Mouse (Mus musculus): ENCODE data around the gene Taf6l.

Gene Taf6l

DNA sequence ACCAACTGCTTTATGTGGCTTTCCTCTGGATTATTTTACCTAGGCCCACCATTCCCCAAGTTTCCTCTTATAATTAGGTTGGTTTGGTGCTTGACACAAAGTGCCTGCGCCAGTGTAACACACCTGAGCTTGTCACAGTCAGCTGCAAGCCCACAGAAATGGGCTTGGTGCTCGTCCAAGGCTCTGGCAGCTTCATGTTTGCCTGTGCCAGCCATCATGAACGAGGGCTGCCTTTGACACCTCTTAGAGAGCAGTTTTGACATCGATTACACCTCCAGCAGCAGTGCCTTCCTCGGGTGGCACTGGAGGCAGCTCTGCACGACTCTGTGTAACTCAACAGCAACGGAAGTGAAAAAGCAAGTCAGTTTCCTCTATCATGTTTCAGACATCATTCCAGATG, 4.0 kb upstream of the Taf6l start:
- DNase-seq (ENCODE audit: low spot score), result no peak

DNA sequence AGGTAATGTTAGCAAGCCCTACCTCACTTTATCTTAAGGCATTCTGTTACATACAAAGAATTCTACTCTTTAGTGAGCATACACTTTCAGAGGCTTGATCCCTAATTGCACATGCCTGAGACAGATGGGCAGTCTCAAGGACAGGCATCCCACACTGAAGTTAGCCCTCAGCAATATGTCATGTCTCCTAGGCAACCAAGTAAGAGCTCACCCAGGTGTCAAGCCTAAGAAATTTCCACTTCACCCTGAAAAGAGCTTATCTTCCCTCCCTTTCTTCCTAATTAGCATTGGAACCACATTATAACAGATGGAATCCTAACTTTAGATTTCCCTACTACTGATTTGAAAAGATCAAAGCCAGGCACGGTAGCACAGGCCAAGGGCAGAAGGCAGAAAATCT, 3.0 kb upstream of the Taf6l start:
- no peak for DNase-seq (ENCODE audit: low spot score)

GRCm38 (mm10) chr19:8788521-8788920, 2.3 kb upstream of the Taf6l start:
- no peak for DNase-seq (ENCODE audit: low spot score)

DNA sequence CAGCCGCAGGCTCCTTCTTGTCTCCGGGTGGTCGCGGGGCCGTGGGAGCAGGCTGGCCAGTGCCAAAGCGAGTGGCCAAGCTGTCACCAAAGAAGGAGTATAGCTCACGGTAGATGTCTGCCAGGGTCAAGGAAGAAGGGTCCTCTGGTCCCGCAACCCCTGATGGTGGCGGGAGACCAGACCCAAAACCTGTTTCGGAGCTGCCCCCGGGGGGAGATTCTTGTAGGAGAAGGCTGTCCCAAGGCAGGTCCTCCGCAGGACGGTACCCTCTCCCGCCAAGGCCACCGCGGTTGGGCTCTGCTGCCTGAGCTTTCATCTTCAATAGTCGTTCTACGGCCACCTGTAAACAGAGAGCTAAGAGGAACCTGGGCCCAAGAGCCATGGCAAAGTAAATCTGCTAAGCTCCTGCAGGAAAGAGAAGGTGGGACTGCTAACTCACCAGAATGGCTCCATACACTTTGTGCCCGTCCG, 11.2 kb downstream of the Taf6l start:
- DNase-seq (ENCODE audit: low spot score), result peak; percentile 27

DNA sequence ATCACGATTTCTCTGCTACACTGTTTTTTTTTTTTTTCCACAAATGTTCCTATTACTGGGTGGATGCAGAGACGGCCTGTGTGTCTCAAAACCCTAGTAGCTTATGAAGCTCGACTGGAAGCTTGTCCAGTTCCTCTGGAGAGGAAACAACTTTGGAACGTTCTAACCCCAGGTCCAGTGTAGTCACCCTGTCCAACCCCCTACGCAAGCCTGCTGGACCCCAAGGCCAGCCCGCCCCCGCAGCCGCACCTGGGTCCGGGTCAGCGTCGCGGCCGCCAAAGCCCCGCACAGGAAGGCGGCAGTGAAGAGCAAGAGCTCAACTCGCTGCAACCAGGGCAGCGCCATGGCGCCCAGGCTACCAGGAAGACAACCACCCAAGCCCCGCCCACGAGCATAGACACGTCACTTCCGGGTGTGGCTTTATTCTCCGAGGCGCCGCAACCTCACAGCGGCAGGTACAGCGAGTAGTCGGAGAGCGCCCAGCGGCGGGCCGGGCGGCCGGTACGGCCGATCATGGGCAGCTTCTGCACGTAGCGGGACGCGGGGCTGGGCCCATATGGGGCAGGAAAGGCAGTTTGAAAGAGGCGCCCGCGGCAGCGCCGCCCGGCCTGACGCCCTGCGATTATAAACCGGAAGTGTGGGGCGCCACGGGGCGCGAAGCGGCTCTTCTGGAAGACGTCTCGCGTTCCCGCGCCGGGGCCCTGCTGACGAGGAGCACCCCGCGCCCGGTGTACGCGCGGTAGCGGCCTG, 12.0 kb downstream of the Taf6l start, which contains the start of gene Tmem179b:
Gene Tmem179b, minus strand, starts transcription at position 382 of the 750 bp plus-strand sequence.
- peak; percentile 98 for DNase-seq (ENCODE audit: low spot score)

GRCm38 (mm10) chr19:8773409-8773808, 12.8 kb downstream of the Taf6l start:
- DNase-seq (ENCODE audit: low spot score), result no peak

- DNase-seq (ENCODE audit: low spot score), result no peak
Observed at GRCm38 (mm10) chr19:8772996-8773395, 13.2 kb downstream of the Taf6l start.

- DNase-seq (ENCODE audit: low spot score), result peak; percentile 77
Observed at GRCm38 (mm10) chr19:8770567-8771270, 15.5 kb downstream of the Taf6l start, which contains the start of gene Tmem223. Tmem223 (plus strand) TSS chr19:8770996.

- DNase-seq (ENCODE audit: low spot score), result no peak
Observed at GRCm38 (mm10) chr19:8765562-8765961, 20.7 kb downstream of the Taf6l start.

DNA sequence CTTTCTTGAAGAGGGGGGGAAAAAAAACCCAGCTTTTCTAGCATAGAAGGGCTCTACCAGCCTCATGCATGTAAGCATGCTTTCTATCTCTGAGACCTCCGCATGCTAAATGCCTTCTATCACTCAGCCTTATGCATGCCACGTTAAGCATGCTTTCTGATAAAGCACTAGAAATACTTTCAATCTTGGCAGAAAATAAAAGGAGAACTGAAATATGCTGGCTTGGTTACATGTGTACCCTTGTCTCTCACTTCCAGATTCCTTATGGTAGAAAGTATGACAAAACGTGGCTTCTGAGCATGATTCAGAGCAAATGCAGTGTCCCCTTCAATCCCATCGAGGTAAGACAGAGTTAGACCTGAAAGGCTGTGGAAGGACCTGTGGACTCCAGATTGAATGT, 22.9 kb downstream of the Taf6l start:
- no peak for DNase-seq (ENCODE audit: low spot score)

DNA sequence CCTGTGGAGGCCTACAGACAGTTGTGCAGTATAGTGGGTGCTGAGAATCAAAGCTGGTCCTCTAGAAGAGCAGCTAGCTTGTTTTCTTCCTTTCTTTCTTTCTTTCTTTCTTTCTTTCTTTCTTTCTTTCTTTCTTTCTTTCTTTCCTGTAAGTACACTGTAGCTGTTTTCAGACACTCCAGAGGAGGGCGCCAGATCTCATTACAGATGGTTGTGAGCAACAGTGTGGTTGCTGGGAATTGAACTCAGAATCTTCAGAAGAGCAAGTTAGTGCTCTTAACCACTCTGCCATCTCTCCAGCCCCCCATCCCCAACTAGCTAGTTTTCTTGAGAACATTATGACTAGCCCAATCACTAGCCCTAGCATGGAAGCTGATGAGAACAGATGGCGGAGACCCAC, 25.5 kb downstream of the Taf6l start:
- DNase-seq (ENCODE audit: low spot score), result no peak

DNA sequence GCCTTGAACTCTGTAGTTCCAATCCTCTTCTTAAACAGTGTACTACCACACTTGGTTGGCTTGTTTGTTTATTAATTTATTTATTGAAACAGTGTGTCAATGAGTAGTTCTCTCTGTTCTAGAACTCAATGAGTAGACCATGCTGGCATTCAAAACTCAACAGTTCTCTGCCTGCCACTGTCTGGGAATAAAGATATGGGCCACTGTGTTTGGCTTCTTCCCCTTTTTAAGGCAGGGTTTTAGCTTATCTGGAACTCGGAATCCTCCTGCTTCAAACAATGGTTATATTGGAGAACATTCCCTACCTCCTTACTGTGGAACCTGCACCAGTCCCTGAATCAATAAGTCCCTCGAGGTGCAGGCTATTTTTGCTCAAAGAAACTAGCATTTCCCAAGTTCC, 27.3 kb downstream of the Taf6l start:
- no peak for DNase-seq (ENCODE audit: low spot score)

- no peak for DNase-seq (ENCODE audit: low spot score)
Observed at GRCm38 (mm10) chr19:8757471-8757998, 28.7 kb downstream of the Taf6l start.

DNA sequence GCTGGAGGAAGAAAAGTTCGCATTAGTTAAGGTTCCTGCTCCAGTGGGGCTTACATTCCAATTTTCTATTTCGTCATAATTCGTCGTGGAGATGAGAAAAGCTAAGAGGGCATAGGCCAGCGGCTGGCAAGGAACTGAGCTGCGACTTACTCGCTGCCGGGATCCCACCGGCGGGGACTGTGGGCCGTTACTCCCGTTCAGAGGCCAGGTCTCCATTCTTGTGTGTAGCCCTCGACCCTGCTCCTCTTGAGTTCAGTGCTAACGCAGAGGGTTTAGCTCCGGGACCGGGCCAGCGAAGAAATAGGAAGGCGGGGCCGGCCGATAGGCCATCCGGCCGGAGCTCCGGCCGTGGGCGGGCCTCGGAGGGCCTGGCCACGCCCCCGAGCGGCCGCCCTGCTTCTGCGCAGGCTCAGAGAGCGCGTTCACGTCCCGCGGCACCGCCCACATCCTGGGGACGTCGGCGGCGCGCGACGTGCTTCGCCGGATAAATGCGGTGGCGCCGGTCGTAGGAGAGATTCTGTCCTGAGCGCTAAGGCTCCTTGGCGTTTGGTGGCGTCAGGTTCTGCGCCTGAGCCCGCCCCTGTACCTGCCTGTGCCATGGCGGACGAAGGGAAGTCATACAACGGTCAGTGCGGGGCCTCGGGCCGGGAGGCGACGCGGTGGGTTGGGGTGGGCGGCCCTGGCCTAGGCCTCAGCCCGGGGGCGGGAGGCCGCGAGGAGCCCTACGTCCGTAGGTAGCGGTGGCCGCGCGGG, 29.4 kb downstream of the Taf6l start, which contains the start of gene Nxf1:
Gene Nxf1, plus strand, starts transcription at position 439 of the 753 bp plus-strand sequence.
- DNase-seq (ENCODE audit: low spot score), result peak; percentile 95

GRCm38 (mm10) chr19:8755652-8756051, 30.6 kb downstream of the Taf6l start:
- no peak for DNase-seq (ENCODE audit: low spot score)

- no peak for DNase-seq (ENCODE audit: low spot score)
Observed at GRCm38 (mm10) chr19:8747368-8747767, 38.8 kb downstream of the Taf6l start.

- DNase-seq (ENCODE audit: low spot score), result no peak
Observed at GRCm38 (mm10) chr19:8745382-8745781, 40.8 kb downstream of the Taf6l start.

DNA sequence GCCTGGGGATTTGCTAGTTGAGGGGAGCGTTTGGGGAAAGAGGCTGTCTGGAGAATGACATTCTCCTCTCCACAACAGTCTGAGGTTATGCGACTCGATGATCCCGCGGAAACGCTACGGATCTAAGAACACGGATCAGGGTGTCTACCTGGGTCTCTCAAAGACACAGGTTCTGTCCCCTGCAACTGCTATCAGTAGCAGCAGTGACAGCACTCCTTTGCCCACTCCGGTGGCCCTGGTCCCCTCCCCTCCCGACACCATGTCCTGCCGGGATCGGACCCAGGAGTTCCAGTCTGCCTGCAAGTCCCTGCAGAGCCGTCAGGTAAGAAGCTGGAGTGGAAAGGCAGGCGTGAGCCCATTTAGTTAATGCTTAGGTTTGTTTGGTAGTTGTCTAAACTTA, 44.0 kb downstream of the Taf6l start:
- DNase-seq (ENCODE audit: low spot score), result no peak

- DNase-seq (ENCODE audit: low spot score), result peak; percentile 84
Observed at GRCm38 (mm10) chr19:8741243-8741869, 44.9 kb downstream of the Taf6l start, which contains the start of gene Stx5a. Stx5a (plus strand) TSS chr19:8741413.

DNA sequence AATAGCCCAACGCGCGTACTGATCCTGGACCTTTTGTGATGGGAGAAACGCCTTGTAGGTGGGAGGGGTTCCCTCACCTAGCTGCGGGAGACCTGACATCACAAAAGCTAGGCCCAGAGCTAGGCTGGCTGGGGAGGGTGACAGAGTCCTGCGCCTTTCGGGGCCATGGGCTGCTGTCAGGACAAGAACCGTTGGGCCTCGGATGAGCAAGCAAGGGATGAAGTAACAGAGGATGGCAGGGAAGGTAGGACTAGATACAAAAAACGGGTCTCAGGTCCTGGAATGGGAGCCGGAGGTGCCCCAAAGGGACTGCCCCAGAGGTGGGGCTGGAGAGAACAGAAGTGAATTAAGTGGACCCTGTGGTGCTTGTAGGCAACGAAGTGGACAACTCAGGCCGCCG, 45.6 kb downstream of the Taf6l start, which contains the start of gene 1700092M07Rik:
Gene 1700092M07Rik, plus strand, starts transcription at position 116 of the 400 bp plus-strand sequence.
- DNase-seq (ENCODE audit: low spot score), result no peak

DNA sequence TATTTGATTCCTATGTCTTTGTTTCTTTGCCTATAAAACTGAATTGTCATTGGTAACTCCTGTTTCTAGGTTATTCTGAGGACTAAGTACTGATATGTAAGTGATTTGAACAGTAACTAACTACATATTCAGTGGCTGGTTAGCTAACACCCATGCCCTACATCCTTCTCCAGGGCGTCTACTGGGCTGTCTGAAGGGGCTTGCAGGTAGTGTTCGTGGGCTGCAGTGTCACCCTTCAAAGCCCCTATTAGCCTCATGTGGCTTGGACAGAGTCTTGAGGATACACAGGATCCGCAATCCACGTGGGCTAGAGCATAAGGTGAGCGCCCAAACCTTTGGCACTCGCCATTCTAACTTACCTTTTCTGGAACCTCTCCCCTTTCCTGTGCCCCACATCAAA, 46.6 kb downstream of the Taf6l start:
- no peak for DNase-seq (ENCODE audit: low spot score)

- no peak for DNase-seq (ENCODE audit: low spot score)
Observed at GRCm38 (mm10) chr19:8738911-8739310, 47.3 kb downstream of the Taf6l start.

All from urinary bladder, postnatal 25 days (tissue).